Comparison of ENCODE assay signal across 9 mouse cellular contexts in genomic region chr5:75862630-75862991, GRCm38 (mm10).
DNase-seq lines count a peak whose midpoint lies in the region; ATAC-seq and TF ChIP-seq lines count a peak whose summit lies in the region.
"Had no signal": no experiment of that assay in that cellular context is flagged by ENCODE, and none has a peak within 500 bp of the region (broad histone marks: within the 10 kb centered on the region; RNA-seq: fewer than 3 reads in every experiment).

No protein-coding gene starts in this region.

- H3K4me3 ChIP-seq in testis, adult 2 months (ENCODE audit: control insufficient read depth, low read depth, low read length) = no peak overlapping the region
- H3K4me3 ChIP-seq in forebrain, embryonic 14.5 days (ENCODE audit: low read depth, low read length) = no peak overlapping the region
- no peak overlapping the region for H3K4me3 ChIP-seq in liver, embryonic 14.5 days (ENCODE audit: insufficient read depth in 1 of 2, low read depth in 2 of 2, low read length in 2 of 2)
- no peak overlapping the region for H3K4me3 ChIP-seq in neural tube, embryonic 14.5 days (ENCODE audit: low read depth, low read length)
- H3K4me3 ChIP-seq: heart, embryonic 13.5 days had no signal

- 9% methylated on average over 8 of the region's 8 CpGs for WGBS in forebrain, embryonic 14.5 days
- WGBS in liver, embryonic 14.5 days (ENCODE audit: insufficient replicate concordance) = 7% methylated on average over 8 of the region's 8 CpGs
- WGBS in neural tube, embryonic 14.5 days = 17% methylated on average over 8 of the region's 8 CpGs

- TF ChIP-seq EP300 in liver, embryonic 14.5 days (IDR thresholded peaks at IDR 0.05; ENCODE audit: low read depth) = no peak

- peak; percentile 53; the same call in 1 of the 2 replicates for TF ChIP-seq CTCF in testis, adult 2 months (IDR thresholded peaks at IDR 0.05; ENCODE audit: control insufficient read depth, insufficient read depth, insufficient replicate concordance, low read depth, low read length)
- peak; percentile 75 for TF ChIP-seq CTCF in liver, embryonic 14.5 days (IDR thresholded peaks at IDR 0.05; ENCODE audit: low read depth)

- ATAC-seq in forebrain, embryonic 14.5 days = peak; percentile 85; the same call in 1 of the 2 replicates
- ATAC-seq in liver, embryonic 14.5 days (ENCODE audit: insufficient read depth) = no peak
- peak; percentile 61; the same call in 1 of the 2 replicates for ATAC-seq in neural tube, embryonic 14.5 days (ENCODE audit: low read depth)
- no peak for ATAC-seq in monocyte, adult 5-6 weeks (replicated peaks; ENCODE audit: insufficient number of reproducible peaks, low FRiP score, low TSS enrichment, poor library complexity, severe bottlenecking)

- no peaks in the 10 kb centered on the region for H3K4me1 ChIP-seq in testis, adult 2 months (ENCODE audit: control insufficient read depth, insufficient read depth, low read length)
- H3K4me1 ChIP-seq in forebrain, embryonic 14.5 days (ENCODE audit: control insufficient read depth, insufficient read depth, low read length) = no peaks in the 10 kb centered on the region
- no peaks in the 10 kb centered on the region for H3K4me1 ChIP-seq in liver, embryonic 14.5 days (replicated peaks; ENCODE audit: control insufficient read depth in 2 of 2, insufficient read depth in 2 of 2, low read length in 1 of 2)
- no peaks in the 10 kb centered on the region for H3K4me1 ChIP-seq in neural tube, embryonic 14.5 days (ENCODE audit: control insufficient read depth, insufficient read depth, low read length)
- H3K4me1 ChIP-seq: heart, embryonic 13.5 days had no signal

- no peak for DNase-seq in testis, postnatal 14 days (ENCODE audit: low spot score)
- DNase-seq in c-Kit-positive CD71-negative TER-119-negative erythroid progenitor cells, embryonic 14.5 days (ENCODE audit: low read depth) = peak; percentile 39
- DNase-seq in forebrain, embryonic 14.5 days (ENCODE audit: low spot score) = peak; percentile 88
- DNase-seq in kidney, adult 9 months = peak; percentile 52
- no peak for DNase-seq in liver, embryonic 14.5 days (ENCODE audit: low read depth in 3 of 3, low spot score in 3 of 3)

- no peaks in the 10 kb centered on the region for H3K27me3 ChIP-seq in testis, adult 2 months (ENCODE audit: control insufficient read depth, insufficient read depth, low read length)
- no peaks in the 10 kb centered on the region for H3K27me3 ChIP-seq in forebrain, embryonic 14.5 days (replicated peaks; ENCODE audit: control insufficient read depth, insufficient read depth, low read length)
- H3K27me3 ChIP-seq in liver, embryonic 14.5 days (ENCODE audit: control insufficient read depth, insufficient read depth, low read length) = no peaks in the 10 kb centered on the region
- no peaks in the 10 kb centered on the region for H3K27me3 ChIP-seq in neural tube, embryonic 14.5 days (ENCODE audit: control insufficient read depth, insufficient read depth, low read length)

- no peaks in the 10 kb centered on the region for H3K9me3 ChIP-seq in forebrain, embryonic 14.5 days (replicated peaks; ENCODE audit: control insufficient read depth, low read length)
- no peaks in the 10 kb centered on the region for H3K9me3 ChIP-seq in liver, embryonic 14.5 days (ENCODE audit: control insufficient read depth, low read length)
- H3K9me3 ChIP-seq in neural tube, embryonic 14.5 days (ENCODE audit: control insufficient read depth, low read length) = no peaks in the 10 kb centered on the region

- no peak for TF ChIP-seq POLR2A in testis, adult 2 months (IDR thresholded peaks at IDR 0.05; ENCODE audit: control insufficient read depth, low read depth, low read length)

- no peak overlapping the region for H3K4me2 ChIP-seq in forebrain, embryonic 14.5 days (ENCODE audit: low read length)
- H3K4me2 ChIP-seq in liver, embryonic 14.5 days (ENCODE audit: low read depth) = no peak overlapping the region
- no peak overlapping the region for H3K4me2 ChIP-seq in neural tube, embryonic 14.5 days (ENCODE audit: low read depth, low read length)
- H3K4me2 ChIP-seq: heart, embryonic 13.5 days had no signal

- H3K27ac ChIP-seq in testis, adult 2 months (ENCODE audit: control insufficient read depth, insufficient read depth, low read depth, low read length) = no peak overlapping the region
- H3K27ac ChIP-seq in forebrain, embryonic 14.5 days (ENCODE audit: low read depth, low read length) = no peak overlapping the region
- no peak overlapping the region for H3K27ac ChIP-seq in liver, embryonic 14.5 days
- H3K27ac ChIP-seq in neural tube, embryonic 14.5 days (ENCODE audit: low read depth, low read length) = no peak overlapping the region
- H3K27ac ChIP-seq: heart, embryonic 13.5 days had no signal

- no peak overlapping the region for H3K9ac ChIP-seq in forebrain, embryonic 14.5 days (ENCODE audit: low read length)
- H3K9ac ChIP-seq in liver, embryonic 14.5 days (replicated peaks) = no peak overlapping the region
- H3K9ac ChIP-seq in neural tube, embryonic 14.5 days (replicated peaks; ENCODE audit: low read depth, low read length) = no peak overlapping the region
- H3K9ac ChIP-seq: heart, embryonic 13.5 days had no signal

- H3K36me3 ChIP-seq in testis, adult 2 months (ENCODE audit: control insufficient read depth, insufficient read depth, low read length) = no peaks in the 10 kb centered on the region
- no peaks in the 10 kb centered on the region for H3K36me3 ChIP-seq in forebrain, embryonic 14.5 days (ENCODE audit: control insufficient read depth, insufficient read depth, low read length)
- no peaks in the 10 kb centered on the region for H3K36me3 ChIP-seq in liver, embryonic 14.5 days (replicated peaks; ENCODE audit: control insufficient read depth, insufficient read depth, low read depth)
- H3K36me3 ChIP-seq in neural tube, embryonic 14.5 days (ENCODE audit: control insufficient read depth, insufficient read depth, low read length) = no peaks in the 10 kb centered on the region
- H3K36me3 ChIP-seq: heart, embryonic 13.5 days had no signal

Comparison
In these comparisons a context has a peak if more than half of its experiments do, and no peak if none do; other contexts are left out.
1. DNase-seq: peak in c-Kit-positive CD71-negative TER-119-negative erythroid progenitor cells, embryonic 14.5 days (single experiment), forebrain, embryonic 14.5 days (single experiment) and kidney, adult 9 months (single experiment); none in testis, postnatal 14 days (single experiment) and liver, embryonic 14.5 days (0 of 3).
2. ATAC-seq: peak in forebrain, embryonic 14.5 days (single experiment) and neural tube, embryonic 14.5 days (single experiment); none in liver, embryonic 14.5 days (single experiment) and monocyte, adult 5-6 weeks (single experiment).